Mouse (Mus musculus) ES-E14 (cell line): ENCODE results near the gene Ttpal. TPM values are rescaled to one million over a fixed set of nuclear protein-coding genes. Genes with fewer than 3 reads are reported as not detected.

Experiments used
- DNase-seq: peaks from one replicate; pipeline ENCODE4 v3.0.0-alpha.2; 2013; ENCODE audit warnings: low read depth, low spot score
- H3K27ac ChIP-seq: 2 replicates; pipeline ENCODE4 v1.5.1; 2012; ENCODE audit warnings: low read depth, mild to moderate bottlenecking, low read length, moderate library complexity, mixed read lengths; ENCODE audit not compliant: poor library complexity, insufficient read depth, severe bottlenecking
- H3K36me3 ChIP-seq: 2 replicates; pipeline ENCODE4 v1.6.1; 2012; ENCODE audit warnings: mild to moderate bottlenecking, low read length, moderate library complexity, mixed read lengths; ENCODE audit not compliant: control insufficient read depth, poor library complexity, insufficient read depth, severe bottlenecking
- H3K4me1 ChIP-seq, 2 experiments: fragments of 150-350 bp in 1 of 2; sonication (generic) in 1 of 2; 2 replicates each; pipeline ENCODE4 v1.6.1; 2012; ENCODE audit warnings: low read length in 2 of 2, mild to moderate bottlenecking in 1 of 2, mixed read lengths in 1 of 2; ENCODE audit not compliant: control insufficient read depth in 2 of 2, insufficient read depth in 2 of 2, poor library complexity in 1 of 2
- H3K4me3 ChIP-seq, 2 experiments: fragments of 150-350 bp in 1 of 2; sonication (generic) in 1 of 2; 2 replicates each; pipeline ENCODE4 v1.5.1; 2012; ENCODE audit warnings: low read length in 2 of 2, low read depth in 1 of 2, mild to moderate bottlenecking in 1 of 2, mixed read lengths in 1 of 2; ENCODE audit not compliant: insufficient read depth in 1 of 2, poor library complexity in 1 of 2, severe bottlenecking in 1 of 2
- H3K9ac ChIP-seq: 2 replicates; pipeline ENCODE4 v1.6.1; 2012; ENCODE audit warnings: low read depth, mild to moderate bottlenecking, low read length, mixed read lengths; ENCODE audit not compliant: poor library complexity, insufficient read depth, severe bottlenecking
- H3K9me3 ChIP-seq: fragments of 150-350 bp; sonication (generic); 2 replicates; pipeline ENCODE4 v1.6.1; 2012; ENCODE audit warnings: low read depth, mild to moderate bottlenecking, low read length; ENCODE audit not compliant: control insufficient read depth, insufficient read depth
- CHD2 ChIP-seq: IDR thresholded peaks from 2 replicates; pipeline ENCODE4 v1.6.1; 2014; ENCODE audit warnings: mild to moderate bottlenecking, low read depth, low read length, inconsistent platforms
- HCFC1 ChIP-seq: IDR thresholded peaks from 2 replicates; pipeline ENCODE4 v1.6.1; 2012; ENCODE audit warnings: low read length, inconsistent platforms, borderline replicate concordance; ENCODE audit not compliant: insufficient read depth
- MAFK ChIP-seq: IDR thresholded peaks from 2 replicates; pipeline ENCODE4 v1.6.1; 2014; ENCODE audit warnings: mild to moderate bottlenecking, low read depth, low read length, inconsistent platforms; ENCODE audit not compliant: insufficient read depth
- ZC3H11A ChIP-seq: IDR thresholded peaks from 2 replicates; pipeline ENCODE4 v1.6.1; 2012; ENCODE audit warnings: low read depth, mild to moderate bottlenecking, inconsistent platforms, low read length, borderline replicate concordance
- ZNF384 ChIP-seq: IDR thresholded peaks from 2 replicates; pipeline ENCODE4 v1.6.1; 2012; ENCODE audit warnings: low read depth, low read length, inconsistent platforms
- in situ Hi-C, 2 experiments: fragments of 600-800 bp; cut with MboI; formaldehyde crosslinking; loops; one replicate each; pipeline ENCODE4 v1.15.1; 2025; ENCODE audit warnings: low sequenced_read_pairs in 2 of 2, inconsistent platforms in 1 of 2; ENCODE audit not compliant: unreplicated experiment in 2 of 2
- total RNA-seq: library from RNA; depleted of rRNA; stranded (reverse); fragments of 300-350 nt; gene quantifications from 2 replicates; pipeline ENCODE4 v1.2.3, GENCODE M21; 2012; rRNA removed

Ttpal gene
- total RNA-seq, 1 experiment: 7.8 TPM

DNA sequence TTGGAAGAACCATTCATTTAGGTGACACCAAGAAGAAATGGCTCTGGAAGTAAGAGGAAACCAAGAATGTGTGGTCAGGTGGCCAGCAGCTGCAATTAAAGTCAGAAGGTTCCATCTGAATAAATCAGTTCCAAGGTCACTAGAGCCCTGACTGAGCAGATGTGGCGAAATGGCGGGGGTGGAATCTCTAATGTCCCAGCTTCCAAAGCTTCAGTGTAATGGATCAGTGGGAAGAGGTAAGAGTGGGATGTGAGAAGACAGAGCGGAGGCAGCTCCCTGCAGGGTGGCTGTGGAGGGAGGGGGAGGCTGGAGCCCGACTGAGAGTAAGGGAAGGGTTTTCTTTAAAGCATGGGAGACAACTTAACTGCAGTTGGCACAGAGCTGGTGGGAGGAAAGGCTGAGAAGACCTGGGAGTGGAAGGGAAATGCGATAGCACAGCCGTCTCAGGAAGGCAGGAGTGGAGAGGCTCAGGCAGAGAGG, 59.3 kb downstream of the Ttpal start:
- no peaks in the 10 kb centered on the region for H3K36me3 ChIP-seq
- peaks cover 0 to 2% of the 10 kb centered on the region in 2 experiments; a peak in 1 of 4 replicates for H3K4me1 ChIP-seq
- in situ Hi-C loops: no loop called here
- TF ChIP-seq ZNF384 (no peak), ZC3H11A (no peak), HCFC1 (no peak), MAFK (no peak), CHD2 (no peak)
- H3K4me3 ChIP-seq: no peak overlapping the region
- no peaks in the 10 kb centered on the region for H3K9me3 ChIP-seq
- H3K9ac ChIP-seq: no peak overlapping the region
- H3K27ac ChIP-seq: no peak overlapping the region
- DNase-seq: no peak

DNA sequence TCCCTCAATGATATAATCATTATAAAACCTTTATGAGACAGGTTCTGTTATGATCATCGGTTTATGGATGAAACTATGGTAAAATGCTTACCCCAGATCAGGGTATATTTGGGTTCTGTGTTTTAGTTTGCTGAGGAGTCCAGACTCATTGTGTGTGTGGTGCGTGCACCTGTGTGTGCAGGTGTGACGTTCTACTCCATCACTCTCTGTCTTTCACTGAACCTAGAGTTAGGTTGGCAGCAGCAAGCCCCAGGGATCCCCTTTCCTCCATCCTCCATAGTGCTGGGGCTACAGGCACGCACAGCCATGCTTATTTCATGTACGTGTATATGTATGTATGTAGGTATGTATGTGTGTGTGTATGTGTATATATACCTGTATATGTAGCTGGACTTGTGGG, 60.0 kb downstream of the Ttpal start:
- no peak for TF ChIP-seq HCFC1
- TF ChIP-seq ZC3H11A: no peak
- TF ChIP-seq CHD2: no peak
- TF ChIP-seq MAFK: no peak
- no peak for TF ChIP-seq ZNF384
- H3K4me1 ChIP-seq: peaks cover 0 to 2% of the 10 kb centered on the region in 2 experiments; a peak in 1 of 4 replicates
- no peaks in the 10 kb centered on the region for H3K36me3 ChIP-seq
- H3K4me3 ChIP-seq: no peak overlapping the region
- DNase-seq: no peak
- in situ Hi-C loops: no loop called here
- no peak overlapping the region for H3K9ac ChIP-seq
- no peak overlapping the region for H3K27ac ChIP-seq
- H3K9me3 ChIP-seq: no peaks in the 10 kb centered on the region

GRCm38 (mm10) chr2:163662698-163663221, 60.6 kb downstream of the Ttpal start:
- Histone ChIP-seq H3K4me1 (peaks cover 0 to 2% of the 10 kb centered on the region in 2 experiments; a peak in 1 of 4 replicates), H3K36me3 (no peaks in the 10 kb centered on the region), H3K4me3 (no peak overlapping the region), H3K27ac (no peak overlapping the region), H3K9me3 (no peaks in the 10 kb centered on the region), H3K9ac (no peak overlapping the region)
- DNase-seq: no peak
- in situ Hi-C loops: no loop called here
- no peak for TF ChIP-seq ZNF384
- TF ChIP-seq HCFC1: no peak
- TF ChIP-seq CHD2: no peak
- no peak for TF ChIP-seq ZC3H11A
- TF ChIP-seq MAFK: no peak

DNA sequence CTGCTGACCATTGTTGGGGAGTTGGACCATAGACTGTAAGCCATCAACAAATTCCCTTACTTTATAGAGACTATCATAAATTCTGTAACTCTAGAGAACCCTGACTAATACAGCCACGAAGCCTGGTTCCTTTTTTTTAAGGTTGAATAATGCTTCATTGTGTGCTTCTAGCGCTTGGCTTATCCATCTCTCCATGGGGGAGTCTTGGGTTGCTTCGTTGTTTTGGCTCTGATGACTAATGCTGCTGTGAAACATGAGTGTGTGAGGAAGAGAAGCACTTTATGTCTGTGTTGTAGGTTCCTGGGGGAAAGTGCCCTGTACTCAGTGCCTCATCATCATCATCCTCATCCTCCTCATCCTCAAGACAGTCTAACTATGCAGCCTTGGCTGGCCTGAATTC, 61.8 kb downstream of the Ttpal start:
- H3K4me3 ChIP-seq: no peak overlapping the region
- H3K27ac ChIP-seq: no peak overlapping the region
- H3K9ac ChIP-seq: no peak overlapping the region
- H3K9me3 ChIP-seq: no peaks in the 10 kb centered on the region
- TF ChIP-seq HCFC1 (no peak), CHD2 (no peak), ZNF384 (no peak), MAFK (no peak), ZC3H11A (no peak)
- no peaks in the 10 kb centered on the region for H3K36me3 ChIP-seq
- DNase-seq: no peak
- peaks cover 0 to 2% of the 10 kb centered on the region in 2 experiments; a peak in 1 of 4 replicates for H3K4me1 ChIP-seq
- in situ Hi-C loops: no loop called here

GRCm38 (mm10) chr2:163667045-163667444, 64.9 kb downstream of the Ttpal start:
- no peaks in the 10 kb centered on the region for H3K36me3 ChIP-seq
- no peak overlapping the region for H3K9ac ChIP-seq
- TF ChIP-seq MAFK: no peak
- no peak for TF ChIP-seq ZC3H11A
- TF ChIP-seq HCFC1: no peak
- no peak for TF ChIP-seq CHD2
- in situ Hi-C loops: no loop called here
- H3K4me1 ChIP-seq: no peaks in the 10 kb centered on the region
- H3K27ac ChIP-seq: no peak overlapping the region
- no peaks in the 10 kb centered on the region for H3K9me3 ChIP-seq
- no peak overlapping the region for H3K4me3 ChIP-seq
- DNase-seq: no peak

Other genes with a start within 250 kb of the Ttpal start
- gene Jph2, start 204.3 kb upstream of the Ttpal start, total RNA-seq: 3.0 and 7.7 TPM in 2 replicates
- gene Oser1, start 177.6 kb upstream of the Ttpal start, total RNA-seq: 31.5 and 42.0 TPM in 2 replicates
- 1.1 and 3.1 TPM in 2 replicates for gene Gdap1l1, start 163.8 kb upstream of the Ttpal start, total RNA-seq
- gene Fitm2, start 129.7 kb upstream of the Ttpal start, total RNA-seq: 23.4 and 29.8 TPM in 2 replicates
- gene R3hdml, start 110.0 kb upstream of the Ttpal start, total RNA-seq: 4.4 and 5.7 TPM in 2 replicates
- 0.90 and 1.1 TPM in 2 replicates for gene Hnf4a, start 95.5 kb upstream of the Ttpal start, total RNA-seq
- 59.3 and 62.0 TPM in 2 replicates for gene Serinc3, start 42.8 kb downstream of the Ttpal start, total RNA-seq
- gene Pkig, start 56.1 kb downstream of the Ttpal start, total RNA-seq: 13.2 and 14.8 TPM in 2 replicates
- gene Ada, start 147.9 kb downstream of the Ttpal start, total RNA-seq: 10.9 and 13.7 TPM in 2 replicates
- 0.26 and 0.27 TPM in 2 replicates for gene Ccn5, start 218.5 kb downstream of the Ttpal start, total RNA-seq